Mouse (Mus musculus) limb, embryonic 12.5 days (tissue): ENCODE results near the gene BC029722. TPM values are rescaled to one million over a fixed set of nuclear protein-coding genes. Genes with fewer than 3 reads are reported as not detected.
"Not testable (repeated sequence)": the region's sequence is repeated elsewhere in the genome, so short reads cannot be mapped to it uniquely, and the experiment has no call there.

Experiments
- ATAC-seq: fragments of 200-750 bp; cut with Nextera tagmentation; 2 replicates; pipeline ENCODE4 v1.8.0; 2017; ENCODE audit warnings: low read depth, moderate TSS enrichment; ENCODE audit not compliant: insufficient number of reproducible peaks, insufficient read depth, low FRiP score, low TSS enrichment
- H3K27ac ChIP-seq: fragments of 300-500 bp; sonication (generic); 2 replicates; pipeline ENCODE4 v1.5.1; 2016; ENCODE audit warnings: mild to moderate bottlenecking, moderate library complexity
- H3K27me3 ChIP-seq: fragments of 300-500 bp; sonication (generic); 2 replicates; pipeline ENCODE4 v1.6.1; 2016; ENCODE audit warnings: mild to moderate bottlenecking, moderate library complexity
- H3K36me3 ChIP-seq: fragments of 300-500 bp; sonication (generic); 2 replicates; pipeline ENCODE4 v1.6.1; 2016; ENCODE audit warnings: mild to moderate bottlenecking, moderate library complexity
- H3K4me1 ChIP-seq: fragments of 300-500 bp; sonication (generic); replicated peaks from 2 replicates; pipeline ENCODE4 v1.6.1; 2016
- H3K4me2 ChIP-seq: fragments of 300-500 bp; sonication (generic); 2 replicates; pipeline ENCODE4 v1.6.1; 2016; ENCODE audit warnings: mild to moderate bottlenecking, moderate library complexity
- H3K4me3 ChIP-seq: fragments of 300-500 bp; sonication (generic); replicated peaks from 2 replicates; pipeline ENCODE4 v1.5.1; 2016; ENCODE audit warnings: mild to moderate bottlenecking
- H3K9ac ChIP-seq: fragments of 300-500 bp; sonication (generic); replicated peaks from 2 replicates; pipeline ENCODE4 v1.6.1; 2016; ENCODE audit warnings: mild to moderate bottlenecking, moderate library complexity
- H3K9me3 ChIP-seq: fragments of 300-500 bp; sonication (generic); 2 replicates; pipeline ENCODE4 v1.6.1; 2016; ENCODE audit warnings: mild to moderate bottlenecking, moderate library complexity
- WGBS: fragments of 180-500 bp; shearing (Covaris S2); methylation state at CpG from one replicate; pipeline ENCODE4 v1.1.7; 2016; 5-methylcytosine and 5-hydroxymethylcytosine counted together
- polyA plus RNA-seq: library from polyadenylated mRNA; unstranded; fragments of >200 nt; fragmentation: Nextera tagmentation; extraction: Ambion mirVana; gene quantifications from 2 replicates; pipeline ENCODE4 v1.2.1, GENCODE M21; 2016

The BC029722 gene
- polyA plus RNA-seq, 1 experiment from 2014 or later = 13.5 TPM

DNA sequence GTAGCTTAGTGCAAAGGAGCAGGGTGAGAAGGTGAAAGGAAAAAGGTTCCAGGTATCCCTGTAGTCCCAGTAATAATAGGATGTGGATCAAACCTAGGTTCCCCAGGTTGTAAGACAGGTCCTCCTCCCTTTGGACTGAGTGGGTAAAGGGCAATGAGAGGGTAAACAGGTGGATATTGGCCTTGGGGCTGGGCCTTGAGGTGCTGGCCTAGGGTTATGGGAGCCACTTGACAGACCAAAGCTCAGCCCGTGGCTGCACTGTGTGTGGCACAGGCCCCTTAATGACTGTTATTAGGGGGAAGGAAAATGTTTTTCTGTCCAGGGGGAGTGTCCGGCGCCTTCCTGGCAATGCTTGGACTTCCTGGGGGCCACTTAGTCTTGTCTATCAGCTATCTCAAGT lies 18.7 kb upstream of the BC029722 start:
- 66% methylated on average over 3 of the region's 3 CpGs for WGBS
- Histone ChIP-seq H3K27ac (no peak overlapping the region), H3K9me3 (no peaks in the 10 kb centered on the region), H3K36me3 (no peaks in the 10 kb centered on the region), H3K27me3 (peaks cover 6% of the 10 kb centered on the region; the same call in 1 of the 2 replicates), H3K4me2 (no peak overlapping the region), H3K9ac (no peak overlapping the region), H3K4me1 (no peaks in the 10 kb centered on the region; the same call in 1 of the 2 replicates), H3K4me3 (no peak overlapping the region)
- ATAC-seq = no peak

- Histone ChIP-seq H3K9ac (0 out of 2 replicates have a peak within 1 kb of the TSS, but pooled peaks have one; percentile 18), H3K4me2 (no peak within 1 kb of the TSS), H3K36me3 (no peaks in the 10 kb centered on the region), H3K4me1 (no peaks in the 10 kb centered on the region; the same call in 1 of the 2 replicates), H3K4me3 (no peak within 1 kb of the TSS), H3K27me3 (peaks cover 6% of the 10 kb centered on the region; the same call in 1 of the 2 replicates), H3K9me3 (no peaks in the 10 kb centered on the region), H3K27ac (no peak within 1 kb of the TSS)
- ATAC-seq = no peak
- WGBS = 59% methylated on average over 9 of the region's 9 CpGs
Observed at GRCm38 (mm10) chr2:155834732-155835131, 15.5 kb upstream of the BC029722 start, which contains the start of gene Fam83c. Gene Fam83c, minus strand, starts transcription at chr2:155834854.

- H3K27ac ChIP-seq = not testable (repeated sequence)
Observed at GRCm38 (mm10) chr2:155832087-155832486, 12.9 kb upstream of the BC029722 start.

DNA sequence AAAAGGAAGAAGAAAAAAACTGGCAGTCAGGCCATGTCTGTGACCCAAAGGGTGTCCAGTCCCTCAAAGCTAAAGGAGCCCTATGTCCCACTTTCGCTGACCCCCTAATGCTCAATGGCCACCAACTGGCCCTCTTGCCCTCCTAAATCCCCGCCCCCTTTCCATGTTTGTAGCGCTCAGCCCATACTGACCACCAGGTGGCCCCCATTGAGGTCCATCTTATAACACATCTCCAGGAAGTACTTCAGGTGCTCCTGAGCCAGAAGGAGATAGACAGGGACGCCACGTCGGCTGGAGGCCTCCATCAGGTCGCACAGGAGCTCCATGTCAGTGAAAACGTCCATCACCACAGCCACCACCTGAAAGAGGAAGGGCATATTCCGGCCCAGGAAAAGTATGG lies 12.1 kb upstream of the BC029722 start:
- whole genome bisulfite sequencing = 59% methylated on average over 9 of the region's 9 CpGs
- no peak overlapping the region for H3K9ac ChIP-seq
- no peak for ATAC-seq
- H3K36me3 ChIP-seq = no peaks in the 10 kb centered on the region
- H3K4me3 ChIP-seq = no peak overlapping the region
- H3K27me3 ChIP-seq = peaks cover 6% of the 10 kb centered on the region; the same call in 1 of the 2 replicates
- H3K27ac ChIP-seq = no peak overlapping the region
- peaks cover 10% of the 10 kb centered on the region for H3K4me1 ChIP-seq
- no peak overlapping the region for H3K4me2 ChIP-seq
- H3K9me3 ChIP-seq = no peaks in the 10 kb centered on the region

More at GRCm38 (mm10) chr2:155832087-155832486, 12.9 kb upstream of the BC029722 start:
- H3K4me2 ChIP-seq, ATAC-seq, H3K27me3 ChIP-seq, H3K9me3 ChIP-seq, H3K36me3 ChIP-seq, H3K9ac ChIP-seq, H3K4me1 ChIP-seq, H3K4me3 ChIP-seq: not testable (repeated sequence)
- 80% methylated on average over 1 of the region's 1 CpGs for WGBS

GRCm38 (mm10) chr2:155830841-155831240 lies 11.6 kb upstream of the BC029722 start:
- Histone ChIP-seq H3K4me1 (peaks cover 11% of the 10 kb centered on the region), H3K36me3 (no peaks in the 10 kb centered on the region), H3K9me3 (no peaks in the 10 kb centered on the region), H3K4me2 (no peak overlapping the region), H3K4me3 (no peak overlapping the region), H3K27me3 (peaks cover 6% of the 10 kb centered on the region; the same call in 1 of the 2 replicates), H3K9ac (no peak overlapping the region), H3K27ac (no peak overlapping the region)
- 89% methylated on average over 8 of the region's 8 CpGs for WGBS
- ATAC-seq = no peak

GRCm38 (mm10) chr2:155826630-155827424 lies 7.6 kb upstream of the BC029722 start, which contains the start of gene Eif6:
Gene Eif6, minus strand, starts transcription at chr2:155826925.
- 3% methylated on average over 27 of the region's 27 CpGs for WGBS
- ATAC-seq = peak; percentile 81
- Histone ChIP-seq H3K4me2 (peak within 1 kb of the TSS; percentile 91), H3K4me3 (peak within 1 kb of the TSS; percentile 91), H3K9me3 (no peaks in the 10 kb centered on the region), H3K27me3 (no peaks in the 10 kb centered on the region), H3K4me1 (peaks cover 21% of the 10 kb centered on the region), H3K36me3 (peaks cover 27% of the 10 kb centered on the region), H3K27ac (peak within 1 kb of the TSS; percentile 86), H3K9ac (peak within 1 kb of the TSS; percentile 85)

DNA sequence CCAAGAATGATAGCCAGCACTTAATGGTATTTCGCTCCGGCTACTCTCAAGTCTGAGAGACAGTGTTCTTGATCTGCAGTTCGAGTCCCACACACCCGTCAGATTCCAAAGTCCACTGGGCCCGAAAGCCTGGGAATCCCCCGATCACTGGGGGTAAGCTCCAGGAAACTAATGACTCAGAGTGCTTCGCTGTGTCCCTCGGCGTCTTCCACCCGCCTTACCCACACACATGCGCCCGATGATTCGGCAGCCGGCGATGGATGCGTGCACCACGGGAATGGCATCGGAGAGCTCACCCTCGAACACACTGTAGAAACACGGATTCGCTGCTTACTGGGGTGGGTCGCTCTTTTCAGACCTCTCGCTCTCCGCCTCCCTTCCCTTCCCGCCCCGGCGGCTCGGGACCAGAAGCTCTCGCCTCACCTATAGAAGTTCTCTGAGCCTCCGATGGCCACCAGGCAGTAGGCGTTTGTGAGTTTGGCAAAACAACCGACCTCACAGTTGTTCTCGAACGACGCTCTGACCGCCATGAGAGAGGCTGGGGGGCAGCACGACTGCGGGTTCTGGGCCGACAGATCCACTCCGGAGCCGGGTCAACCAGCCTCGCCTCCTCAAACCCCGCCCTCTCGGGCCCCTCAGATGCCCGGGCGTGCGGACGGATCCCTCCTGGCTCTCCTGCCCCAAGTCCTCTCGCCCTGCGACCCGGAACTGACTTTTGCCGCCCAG lies 6.8 kb upstream of the BC029722 start:
- Histone ChIP-seq H3K4me3 (peak overlapping the region; percentile 91), H3K27ac (peak overlapping the region; percentile 86), H3K27me3 (no peaks in the 10 kb centered on the region), H3K36me3 (peaks cover 33% of the 10 kb centered on the region), H3K9ac (peak overlapping the region; percentile 85), H3K9me3 (no peaks in the 10 kb centered on the region), H3K4me2 (peak overlapping the region; percentile 91), H3K4me1 (peaks cover 21% of the 10 kb centered on the region)
- ATAC-seq = no peak
- WGBS = 2% methylated on average over 52 of the region's 52 CpGs

GRCm38 (mm10) chr2:155823722-155824121 lies 4.5 kb upstream of the BC029722 start:
- ATAC-seq = no peak
- no peak overlapping the region for H3K4me2 ChIP-seq
- no peaks in the 10 kb centered on the region for H3K27me3 ChIP-seq
- no peaks in the 10 kb centered on the region for H3K9me3 ChIP-seq
- 97% methylated on average over 8 of the region's 8 CpGs for WGBS
- H3K27ac ChIP-seq = no peak overlapping the region
- no peak overlapping the region for H3K4me3 ChIP-seq
- peaks cover 52% of the 10 kb centered on the region for H3K36me3 ChIP-seq
- no peak overlapping the region for H3K9ac ChIP-seq
- H3K4me1 ChIP-seq = peaks cover 26% of the 10 kb centered on the region

GRCm38 (mm10) chr2:155820779-155821178 lies 1.6 kb upstream of the BC029722 start:
- 85% methylated on average over 5 of the region's 5 CpGs for WGBS
- no peak overlapping the region for H3K4me3 ChIP-seq
- H3K4me2 ChIP-seq = no peak overlapping the region
- H3K9me3 ChIP-seq = no peaks in the 10 kb centered on the region
- H3K27ac ChIP-seq = no peak overlapping the region
- H3K9ac ChIP-seq = no peak overlapping the region
- peaks cover 54% of the 10 kb centered on the region for H3K36me3 ChIP-seq
- 0 out of 2 replicates have a peak, but pooled peaks cover 4% of the 10 kb centered on the region for H3K27me3 ChIP-seq
- peaks cover 26% of the 10 kb centered on the region for H3K4me1 ChIP-seq
- ATAC-seq = no peak

DNA sequence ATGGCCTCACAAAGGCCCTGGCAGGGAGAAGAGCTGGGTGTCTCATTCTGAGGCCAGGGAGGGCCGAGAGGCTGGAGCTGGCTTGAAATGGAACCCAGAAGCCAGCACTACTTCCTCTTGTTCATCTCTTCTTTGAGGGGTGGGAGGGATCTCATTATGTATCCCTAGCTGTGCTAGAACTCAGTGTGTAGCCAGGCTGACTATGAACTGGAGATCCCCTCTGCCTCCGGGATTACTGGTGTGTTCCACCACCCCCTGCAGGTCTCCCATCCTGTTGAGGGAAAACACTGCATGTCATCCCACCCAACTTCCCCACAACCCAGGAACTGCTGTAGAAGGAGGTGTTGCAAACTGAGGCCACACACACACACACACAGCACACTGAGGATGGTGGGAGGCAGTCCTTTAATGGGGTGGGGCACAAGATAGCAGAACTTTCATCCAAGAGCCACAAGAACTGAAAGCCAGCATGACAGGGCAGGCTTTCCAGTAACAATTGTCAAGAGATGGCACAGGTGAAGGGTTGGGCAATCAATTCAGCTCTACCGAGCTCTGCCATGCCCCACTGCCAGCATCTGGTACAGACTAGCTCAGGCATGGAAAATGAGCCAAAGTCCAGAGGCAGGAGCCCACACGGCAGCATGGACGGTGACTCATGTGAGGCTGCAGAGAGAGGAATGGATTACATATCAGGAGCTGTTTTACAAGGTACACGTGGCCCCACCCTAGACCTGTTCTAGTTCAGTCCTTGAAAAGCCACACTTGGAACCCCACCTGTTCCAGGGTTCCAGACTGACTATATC lies 424 bp upstream of the BC029722 start:
- peak overlapping the region; percentile 73 for H3K27ac ChIP-seq
- peak overlapping the region; percentile 68 for H3K4me3 ChIP-seq
- peak overlapping the region; percentile 95 for H3K4me2 ChIP-seq
- no peak for ATAC-seq
- peak overlapping the region; percentile 79; the same call in 1 of the 2 replicates for H3K9ac ChIP-seq
- no peaks in the 10 kb centered on the region for H3K9me3 ChIP-seq
- peaks cover 24% of the 10 kb centered on the region for H3K4me1 ChIP-seq
- H3K36me3 ChIP-seq = peaks cover 50% of the 10 kb centered on the region
- H3K27me3 ChIP-seq = 0 out of 2 replicates have a peak, but pooled peaks cover 4% of the 10 kb centered on the region
- WGBS = 67% methylated on average over 6 of the region's 6 CpGs
